Mouse (Mus musculus): Measurements from ENCODE around the gene Slc30a1. TPM values are rescaled to one million over a fixed set of nuclear protein-coding genes. Genes with fewer than 3 reads are reported as not detected.

The Slc30a1 gene
- total RNA-seq, 2 experiments from 2014 or later, result 34.5 to 35.5 TPM

DNA sequence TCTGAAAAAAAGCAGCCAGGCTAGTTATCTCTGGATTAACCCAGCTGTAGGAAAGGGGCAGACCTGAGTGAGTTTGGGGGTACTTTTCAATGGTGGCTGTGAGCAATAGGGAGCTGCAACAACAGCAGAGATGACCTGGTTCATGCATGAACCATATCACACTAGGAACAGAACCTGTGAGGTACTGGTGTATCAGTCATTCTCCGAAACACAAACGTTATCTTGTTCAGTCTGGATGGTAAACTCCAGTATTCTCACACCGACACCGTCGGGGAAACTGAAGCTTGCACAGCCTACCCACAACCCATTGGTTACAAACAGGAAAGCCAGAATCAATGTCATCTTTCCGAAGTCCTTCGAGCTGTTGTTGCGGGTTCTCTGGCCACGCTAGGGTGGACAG lies 11.7 kb upstream of the Slc30a1 start:
- DNase-seq (ENCODE audit: extremely low spot score in 1 of 2, low spot score in 1 of 2), result no peak

DNA sequence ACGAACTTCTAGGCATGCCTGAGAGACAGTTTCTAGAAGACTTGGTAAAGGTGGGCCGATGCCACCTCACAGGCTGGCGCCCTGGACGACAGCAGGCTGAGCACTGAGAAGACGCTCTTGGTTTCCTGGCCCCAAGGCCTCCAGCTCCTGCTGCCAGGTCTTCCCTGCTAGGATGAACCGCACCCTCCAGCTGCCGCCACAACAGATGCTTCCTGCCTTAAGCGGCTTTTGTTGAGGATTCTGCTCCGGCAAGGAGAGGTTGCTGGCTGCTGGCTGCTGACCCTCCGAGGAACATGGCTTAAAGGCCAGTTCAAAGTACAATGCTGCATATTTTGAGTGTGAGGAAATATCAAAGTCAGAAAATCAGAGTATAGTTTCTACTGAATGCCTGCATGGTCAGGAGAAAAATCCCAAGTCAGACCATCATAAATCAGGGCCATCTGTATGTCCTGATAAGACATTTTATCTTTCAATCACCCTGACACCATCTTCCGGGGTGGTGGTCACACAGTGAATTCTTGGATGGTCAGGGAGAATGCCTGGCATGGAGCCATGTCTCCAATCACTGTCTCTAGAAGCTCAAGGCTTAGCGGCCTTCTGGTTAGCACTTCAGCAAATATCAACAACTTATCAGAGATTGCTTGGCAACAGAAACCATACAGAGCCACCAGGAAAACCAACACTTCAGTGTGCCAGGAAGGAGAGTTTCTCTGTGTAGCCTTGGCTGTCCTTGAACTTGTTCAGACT lies 9.6 kb upstream of the Slc30a1 start:
- no peak for DNase-seq (ENCODE audit: extremely low spot score in 1 of 2, low spot score in 1 of 2)

DNA sequence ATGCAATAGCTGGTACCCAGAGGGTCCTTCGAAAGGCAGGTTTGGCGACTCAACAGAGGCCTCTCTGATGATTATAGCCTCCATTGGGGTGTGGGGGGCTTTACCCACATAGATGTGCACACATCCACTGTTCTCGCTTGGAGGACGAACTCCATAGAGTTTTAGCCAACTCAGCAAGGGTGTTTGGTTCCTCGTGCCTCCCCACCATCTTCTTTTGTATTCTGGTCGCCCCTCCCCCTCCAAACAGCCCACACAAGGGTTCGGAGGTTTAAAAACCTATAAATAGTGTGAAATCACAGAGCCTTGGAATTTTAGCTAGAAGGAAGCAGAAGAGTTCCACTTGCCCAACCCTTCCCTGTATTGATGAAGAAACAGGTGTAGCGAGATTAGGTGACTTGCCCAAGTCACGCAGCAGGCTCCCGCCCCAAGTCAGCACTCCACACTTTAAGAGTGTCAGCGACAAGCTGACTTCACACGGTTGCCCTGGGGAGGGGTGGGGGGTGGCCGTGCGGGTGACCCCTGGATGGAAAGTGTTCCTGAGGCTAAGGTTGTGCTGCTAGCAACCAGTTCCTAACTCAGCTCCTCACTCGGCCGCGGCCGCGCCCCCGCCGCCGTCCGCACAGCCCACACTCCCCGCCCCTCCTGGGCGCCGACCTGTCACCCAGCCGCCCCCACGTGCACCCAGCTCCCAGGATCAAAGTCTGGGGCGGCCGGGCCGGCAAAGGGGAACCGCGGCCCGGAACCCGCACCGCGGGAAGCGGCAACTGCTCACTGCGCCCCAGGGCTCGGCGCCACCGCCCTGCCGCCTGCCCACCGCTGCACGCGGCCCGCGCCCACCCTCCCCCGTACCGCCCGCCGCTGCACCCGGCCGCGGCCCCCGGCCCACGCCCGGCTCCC lies 682 bp upstream of the Slc30a1 start:
- DNase-seq (ENCODE audit: extremely low spot score in 1 of 2, low spot score in 1 of 2), result no peak

DNA sequence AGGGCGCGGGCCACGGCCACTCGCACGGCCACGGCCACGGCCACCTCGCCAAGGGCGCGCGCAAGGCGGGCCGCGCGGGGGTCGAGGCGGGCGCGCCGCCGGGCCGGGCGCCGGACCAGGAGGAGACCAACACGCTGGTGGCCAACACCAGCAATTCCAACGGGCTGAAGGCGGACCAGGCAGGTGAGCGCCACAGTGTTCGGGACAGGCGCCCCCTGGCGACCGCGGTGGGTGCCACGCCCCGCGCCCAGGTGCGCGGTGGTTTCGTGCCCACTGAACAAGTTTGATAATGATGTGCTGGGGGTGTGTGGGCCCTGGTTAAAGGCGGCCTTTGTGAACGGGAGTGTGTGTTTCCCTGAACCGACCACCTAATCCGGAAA lies 854 bp downstream of the Slc30a1 start:
- peak; percentile 73 to 85 for DNase-seq (ENCODE audit: extremely low spot score in 1 of 2, low spot score in 1 of 2)

DNA sequence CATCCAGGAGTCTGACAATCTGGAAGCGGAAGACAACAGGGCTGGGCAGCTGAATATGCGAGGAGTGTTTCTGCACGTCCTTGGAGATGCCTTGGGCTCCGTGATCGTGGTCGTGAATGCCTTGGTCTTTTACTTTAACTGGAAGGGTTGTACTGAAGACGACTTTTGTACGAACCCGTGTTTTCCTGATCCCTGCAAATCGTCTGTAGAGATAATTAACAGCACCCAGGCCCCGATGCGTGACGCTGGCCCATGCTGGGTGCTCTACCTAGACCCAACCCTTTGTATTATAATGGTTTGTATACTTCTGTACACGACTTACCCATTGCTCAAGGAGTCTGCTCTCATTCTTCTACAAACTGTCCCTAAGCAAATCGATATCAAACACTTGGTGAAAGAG lies 2.3 kb downstream of the Slc30a1 start:
- no peak for DNase-seq (ENCODE audit: extremely low spot score in 1 of 2, low spot score in 1 of 2)

DNA sequence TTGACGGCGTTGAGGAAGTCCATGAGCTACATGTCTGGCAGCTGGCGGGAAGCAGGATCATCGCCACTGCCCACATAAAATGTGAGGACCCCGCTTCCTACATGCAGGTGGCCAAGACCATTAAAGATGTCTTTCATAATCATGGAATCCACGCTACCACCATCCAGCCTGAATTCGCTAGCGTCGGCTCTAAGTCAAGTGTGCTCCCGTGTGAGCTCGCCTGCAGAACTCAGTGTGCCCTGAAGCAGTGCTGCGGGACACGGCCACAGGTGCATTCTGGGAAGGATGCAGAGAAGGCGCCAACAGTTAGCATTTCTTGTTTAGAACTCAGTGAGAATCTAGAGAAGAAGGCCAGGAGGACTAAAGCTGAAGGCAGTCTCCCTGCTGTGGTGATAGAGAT lies 2.7 kb downstream of the Slc30a1 start:
- no peak for DNase-seq (ENCODE audit: extremely low spot score in 1 of 2, low spot score in 1 of 2)

DNA sequence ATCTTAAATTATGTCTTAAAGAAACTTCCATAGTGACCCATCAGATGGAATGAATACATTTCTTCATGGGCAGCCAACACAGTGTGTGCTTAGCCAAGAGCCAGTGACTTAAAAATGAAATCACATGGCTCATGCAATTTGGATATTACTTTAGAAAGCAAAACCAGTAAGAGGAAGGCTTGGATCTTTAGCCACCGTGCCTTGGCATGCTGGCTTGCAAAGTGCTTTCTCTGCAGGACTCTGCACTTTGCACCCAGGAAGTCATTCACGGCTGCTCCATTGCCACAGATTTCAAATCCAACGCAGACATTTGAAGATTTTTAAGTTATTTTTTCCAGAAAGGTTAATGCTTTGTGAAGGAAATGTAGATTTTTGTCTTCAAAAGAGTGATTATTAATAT lies 4.1 kb downstream of the Slc30a1 start:
- DNase-seq (ENCODE audit: extremely low spot score in 1 of 2, low spot score in 1 of 2), result no peak

DNA sequence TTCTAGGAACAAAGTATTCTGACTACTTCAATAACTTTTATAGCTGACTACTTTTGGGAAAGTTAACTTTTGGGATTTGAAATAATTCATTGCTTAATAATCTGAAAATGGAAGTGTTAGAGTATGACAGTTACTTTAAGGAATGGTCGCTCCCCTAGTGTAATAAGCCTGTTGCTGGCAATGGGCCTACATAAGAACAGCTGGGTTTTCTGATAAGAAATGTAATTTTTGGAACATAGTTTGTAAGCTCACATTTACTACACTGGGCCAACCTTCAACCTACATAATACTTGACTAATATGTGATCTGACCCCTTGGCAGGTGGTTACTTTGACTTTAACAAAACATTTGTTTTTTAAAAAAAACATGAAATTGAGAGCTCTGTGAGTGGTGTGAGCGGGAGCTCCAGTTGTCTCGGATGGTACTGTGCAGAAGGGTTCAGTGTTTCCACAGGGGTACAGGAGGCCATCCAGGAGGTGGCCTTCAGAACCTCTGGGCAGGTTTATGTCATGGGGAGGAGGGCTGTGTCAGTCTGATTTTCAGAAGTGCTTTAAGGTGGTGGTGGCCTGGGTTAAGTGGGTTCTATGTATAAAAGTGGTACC lies 4.6 kb downstream of the Slc30a1 start:
- DNase-seq (ENCODE audit: extremely low spot score in 1 of 2, low spot score in 1 of 2), result no peak

DNA sequence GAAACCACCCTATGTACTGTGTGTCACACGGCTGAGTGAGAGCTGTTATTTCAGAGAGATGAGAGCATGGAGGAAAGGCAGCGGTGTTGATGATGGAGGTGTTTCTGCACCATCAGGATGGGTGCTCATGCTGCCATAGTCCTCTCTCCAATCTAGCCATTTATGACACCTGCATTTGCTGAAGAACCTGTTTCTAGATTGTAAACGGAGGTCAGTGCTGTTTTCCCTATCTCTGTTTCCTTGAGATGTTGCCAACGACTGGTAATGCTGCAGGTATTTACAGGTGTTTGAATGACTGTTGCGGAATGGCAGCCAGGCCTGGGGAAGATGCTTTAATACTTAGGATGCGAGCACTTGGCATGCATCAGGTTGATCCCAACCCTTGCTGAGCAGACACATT lies 8.1 kb downstream of the Slc30a1 start:
- no peak for DNase-seq (ENCODE audit: extremely low spot score in 1 of 2, low spot score in 1 of 2)

DNA sequence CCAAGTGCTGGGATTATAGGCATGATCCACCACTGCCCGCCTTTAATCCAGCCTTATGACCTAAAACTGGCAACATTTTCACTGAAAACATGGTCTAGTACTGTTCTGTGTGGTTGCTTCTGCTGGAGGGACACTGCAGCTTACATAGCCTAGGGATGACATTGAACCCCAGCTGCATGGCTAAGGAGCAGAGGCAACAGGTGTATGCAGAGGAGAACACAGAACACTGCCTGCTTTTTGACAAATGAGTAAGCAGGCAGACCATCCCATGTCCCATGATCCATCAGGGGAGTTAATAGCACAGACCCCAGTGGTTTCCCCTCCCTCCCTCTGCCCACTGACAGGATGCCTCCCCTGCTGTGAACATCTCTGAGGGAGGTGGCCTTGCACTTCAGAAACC lies 9.0 kb downstream of the Slc30a1 start:
- DNase-seq (ENCODE audit: extremely low spot score in 1 of 2, low spot score in 1 of 2), result no peak

DNA sequence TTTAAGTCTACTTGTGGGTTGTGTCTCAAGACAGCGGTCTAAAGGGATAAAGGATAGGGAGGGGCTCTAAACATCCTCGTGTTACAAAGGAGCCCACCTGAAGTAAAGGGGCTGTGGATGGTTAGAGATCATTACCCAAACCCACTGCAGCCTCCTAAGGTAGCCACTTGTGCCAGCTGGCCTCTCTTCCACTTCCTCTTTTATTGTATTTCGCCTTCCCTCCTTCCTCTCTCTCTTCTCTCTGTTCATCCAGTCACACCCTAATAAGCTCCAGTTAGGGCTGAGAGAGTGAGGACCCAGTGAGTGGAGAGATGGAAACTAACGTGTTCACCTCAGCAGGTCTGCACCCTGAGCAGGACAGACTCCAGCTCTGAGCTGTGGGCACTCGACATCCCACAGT lies 10.3 kb downstream of the Slc30a1 start:
- DNase-seq (ENCODE audit: extremely low spot score in 1 of 2, low spot score in 1 of 2), result no peak

DNA sequence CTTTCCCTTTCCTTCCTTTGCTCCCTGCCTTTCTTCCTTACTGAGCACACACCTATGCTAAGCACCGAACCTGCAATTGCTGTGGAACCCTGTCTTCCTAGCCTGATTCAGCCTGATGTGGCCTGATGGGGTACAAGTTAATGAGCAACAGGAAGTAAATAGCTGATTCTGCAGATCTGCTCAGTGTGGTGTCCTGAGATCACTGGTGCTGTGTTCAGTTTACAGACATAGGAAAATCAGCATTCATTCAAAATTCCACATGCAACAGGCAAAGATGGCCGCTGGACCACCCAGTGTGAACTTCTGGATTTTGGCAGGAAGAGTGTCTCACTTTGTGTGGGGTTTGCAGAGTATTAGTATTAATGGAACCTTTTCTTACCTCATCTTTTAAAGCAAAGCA lies 12.8 kb downstream of the Slc30a1 start:
- no peak for DNase-seq (ENCODE audit: extremely low spot score in 1 of 2, low spot score in 1 of 2)

DNA sequence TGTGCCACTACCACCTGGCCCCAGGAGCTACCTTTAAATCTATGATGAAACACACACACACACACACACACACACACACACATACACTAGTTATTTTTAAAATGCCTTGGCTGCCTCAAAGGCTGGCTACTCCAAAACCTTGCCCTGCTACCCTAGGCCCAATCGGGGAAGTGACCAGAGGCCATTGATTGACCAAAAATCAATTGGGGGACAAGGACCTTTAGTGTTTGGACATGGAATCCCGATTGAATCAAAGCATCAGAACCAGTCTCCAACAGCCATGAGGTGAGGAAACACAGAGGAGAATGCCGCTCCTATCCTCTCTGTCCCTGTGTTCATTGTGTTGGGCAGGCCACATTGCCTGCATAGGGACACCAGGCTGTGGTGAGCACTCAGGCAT lies 15.1 kb downstream of the Slc30a1 start:
- no peak for DNase-seq (ENCODE audit: extremely low spot score in 1 of 2, low spot score in 1 of 2)

DNA sequence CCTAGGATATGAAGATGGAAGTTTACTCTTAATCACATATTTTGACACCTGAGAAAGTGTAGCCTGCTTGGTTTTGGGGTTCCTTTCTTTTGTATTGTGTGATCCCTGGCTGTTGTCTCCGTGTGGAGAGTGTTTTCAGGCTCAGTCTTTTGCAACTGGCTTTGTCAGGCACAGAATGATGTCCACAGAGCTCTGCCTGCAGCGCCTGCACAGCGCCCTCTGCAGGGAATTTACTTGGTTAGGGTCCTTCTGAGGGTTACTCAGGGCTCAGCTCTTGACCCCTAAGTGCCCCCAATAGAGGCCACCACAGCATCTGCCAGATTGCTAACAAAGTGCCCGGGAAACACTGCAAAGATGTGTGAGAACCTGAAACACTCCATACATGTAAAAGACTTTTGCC lies 18.9 kb downstream of the Slc30a1 start:
- no peak for DNase-seq (ENCODE audit: extremely low spot score in 1 of 2, low spot score in 1 of 2)

DNA sequence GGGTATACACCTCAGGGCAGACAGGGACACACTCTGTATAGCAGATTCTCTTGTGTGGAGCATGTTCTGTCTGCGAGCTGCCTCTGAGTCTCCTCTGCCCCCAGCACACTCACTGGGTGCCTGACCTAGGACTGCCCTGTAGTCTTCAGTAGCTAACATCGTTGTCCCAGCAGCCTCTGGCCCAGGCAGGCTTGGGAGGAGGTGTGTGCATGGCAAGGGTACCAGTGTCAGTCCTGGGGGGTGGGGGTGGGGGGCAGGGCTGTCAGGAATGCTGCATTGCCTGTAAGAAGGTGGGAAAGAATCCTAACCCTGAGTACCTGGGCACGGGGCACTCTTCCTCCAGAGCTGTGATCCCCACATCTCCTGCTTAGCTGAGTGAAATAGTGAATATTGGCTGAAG lies 20.1 kb downstream of the Slc30a1 start:
- no peak for DNase-seq (ENCODE audit: extremely low spot score in 1 of 2, low spot score in 1 of 2)

DNA sequence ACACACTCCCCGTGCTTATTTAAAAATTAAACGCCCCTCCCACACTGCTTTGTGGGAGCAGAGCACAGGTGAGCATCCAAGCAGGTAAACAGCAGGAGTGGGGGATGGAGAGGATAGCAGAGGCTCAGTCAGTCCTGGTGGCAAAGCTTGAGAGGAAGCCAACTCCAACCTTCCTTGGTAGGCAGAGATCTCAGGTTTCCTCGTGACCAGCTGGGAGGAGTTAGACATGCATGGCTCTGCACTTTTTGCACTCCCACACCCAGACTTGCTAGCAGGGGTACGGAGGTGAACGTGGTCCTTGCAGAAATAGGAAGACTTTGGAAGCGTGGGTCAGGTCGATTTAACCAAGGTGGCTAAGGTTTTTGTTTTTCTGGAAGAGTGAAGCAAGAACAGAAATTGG lies 21.8 kb downstream of the Slc30a1 start:
- no peak for DNase-seq (ENCODE audit: extremely low spot score in 1 of 2, low spot score in 1 of 2)

DNA sequence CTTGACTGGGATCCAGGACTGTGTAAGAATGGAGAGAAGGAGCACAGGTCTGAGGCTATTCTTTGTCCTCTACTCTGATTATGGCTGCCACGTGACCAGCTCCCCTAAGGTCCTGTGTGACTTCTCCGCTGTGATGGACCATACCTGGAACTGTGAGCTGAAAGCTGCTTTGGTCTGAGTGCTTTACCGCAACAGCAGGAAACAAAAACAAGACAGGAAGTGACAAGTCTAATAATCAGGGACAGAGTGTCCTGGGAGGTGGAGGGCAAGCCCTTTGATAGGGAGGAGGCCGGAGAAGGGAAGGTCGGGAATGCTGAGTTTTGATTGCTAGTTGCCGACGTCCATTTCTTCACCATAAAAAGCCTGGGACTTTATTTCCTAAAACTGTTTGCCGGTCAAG lies 22.5 kb downstream of the Slc30a1 start:
- DNase-seq (ENCODE audit: extremely low spot score in 1 of 2, low spot score in 1 of 2), result no peak

DNA sequence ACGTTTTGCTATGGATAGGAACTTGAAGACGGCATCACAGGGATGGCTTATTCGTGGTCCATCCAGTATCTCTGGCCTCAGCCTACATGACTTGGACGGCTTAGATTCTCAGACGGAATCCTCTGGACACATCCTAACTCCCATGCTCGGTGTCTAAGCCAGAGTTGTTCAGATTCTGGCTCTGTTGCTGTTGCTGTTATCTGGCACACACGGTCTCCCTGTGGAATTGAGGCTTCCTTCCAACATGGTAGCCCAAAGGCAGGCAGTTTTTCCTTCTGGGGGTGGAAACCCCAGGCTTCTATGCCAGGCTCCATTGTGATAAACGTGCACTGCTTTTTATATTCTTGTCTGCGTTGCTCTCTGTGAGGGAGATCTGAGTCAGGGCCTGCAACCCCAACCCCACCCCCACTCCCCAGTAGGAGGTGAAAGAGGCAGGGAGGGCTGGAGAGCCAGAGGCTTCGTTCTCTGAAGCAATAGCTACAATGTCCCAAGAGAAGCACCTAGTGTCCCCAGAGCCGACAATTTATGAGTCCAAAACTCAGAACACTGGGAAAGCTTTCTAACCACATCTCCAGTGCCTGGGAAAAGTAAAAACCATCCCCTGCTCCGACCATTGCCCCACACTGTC lies 23.4 kb downstream of the Slc30a1 start:
- DNase-seq (ENCODE audit: extremely low spot score in 1 of 2, low spot score in 1 of 2), result no peak

DNA sequence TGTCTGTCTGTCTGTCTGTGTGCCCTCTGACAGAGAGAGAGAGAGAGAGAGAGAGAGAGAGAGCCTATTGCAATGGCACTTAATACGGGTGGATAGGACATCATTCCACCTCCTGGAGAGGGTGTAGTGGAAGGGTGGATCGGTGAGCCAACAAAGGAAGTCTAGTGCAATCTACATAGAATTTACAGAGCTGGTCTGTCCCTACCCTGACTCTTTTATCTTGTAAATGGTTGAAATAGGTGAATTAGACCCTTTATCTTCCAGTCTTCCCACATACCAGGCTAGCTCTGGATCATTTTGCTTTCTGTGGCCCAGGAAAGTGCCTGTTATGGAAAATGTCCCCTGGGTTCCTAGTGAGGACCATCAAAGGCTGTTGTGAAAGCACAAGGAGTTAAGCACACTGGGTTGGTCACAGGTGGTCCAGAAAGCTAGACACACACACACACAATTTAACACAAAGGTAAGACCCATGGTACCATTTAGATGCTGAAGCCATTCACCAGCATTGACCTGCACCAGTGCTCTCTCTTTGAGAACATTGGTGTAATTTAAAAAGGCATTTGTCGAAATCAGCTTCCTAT lies 24.0 kb downstream of the Slc30a1 start:
- DNase-seq (ENCODE audit: extremely low spot score in 1 of 2, low spot score in 1 of 2), result no peak

DNA sequence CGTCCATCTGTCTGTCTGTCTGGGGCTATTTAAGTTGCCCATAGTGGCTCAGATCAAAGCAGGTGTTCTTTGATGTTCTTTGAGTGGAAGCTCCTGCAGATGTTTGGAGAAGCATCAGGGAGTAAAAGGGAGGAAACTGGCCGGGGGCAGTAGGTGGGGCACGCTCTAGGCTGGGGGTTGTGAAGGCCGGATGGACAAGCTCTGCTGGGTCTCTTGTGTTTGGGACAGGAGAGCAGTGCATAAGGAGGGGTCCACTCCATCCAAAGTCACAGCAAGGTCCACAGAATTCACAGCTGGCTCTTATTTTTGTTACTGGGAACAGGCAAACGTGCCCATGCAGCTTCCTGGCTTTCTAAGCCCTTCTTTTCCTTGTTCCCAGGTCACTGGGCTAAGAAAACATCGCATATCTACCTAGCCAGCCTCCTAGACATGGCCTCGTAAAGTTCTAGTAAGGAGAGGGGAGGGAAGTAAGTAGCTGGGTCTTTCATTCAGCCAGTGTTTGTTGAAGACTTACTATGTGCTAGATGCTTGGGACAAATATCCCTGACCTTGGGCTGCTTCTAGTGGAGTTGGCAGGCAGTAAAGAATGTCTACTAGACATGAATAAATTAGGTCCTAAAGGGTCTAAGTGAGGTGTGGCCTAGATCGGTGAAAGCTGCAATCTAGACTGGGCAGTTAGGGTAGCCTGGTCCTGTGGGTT lies 25.9 kb downstream of the Slc30a1 start:
- DNase-seq (ENCODE audit: extremely low spot score in 1 of 2, low spot score in 1 of 2), result no peak

Data from layer of hippocampus, postnatal 25 days (tissue).